Mouse (Mus musculus) hindbrain, embryonic 13.5 days (tissue): ENCODE results near the gene Fat3. TPM values are rescaled to one million over a fixed set of nuclear protein-coding genes. Genes with fewer than 3 reads are reported as not detected.

ENCODE experiments used
- ATAC-seq: fragments of 200-750 bp; cut with Nextera tagmentation; 2 replicates; pipeline ENCODE4 v1.8.0; 2017; ENCODE audit warnings: moderate TSS enrichment; ENCODE audit not compliant: low FRiP score
- H3K27ac ChIP-seq: fragments of 300-500 bp; sonication (generic); 2 replicates; pipeline ENCODE4 v1.5.1; 2015; ENCODE audit warnings: inconsistent platforms, mild to moderate bottlenecking, moderate library complexity
- H3K27me3 ChIP-seq: fragments of 300-500 bp; sonication (generic); 2 replicates; pipeline ENCODE4 v1.6.1; 2015; ENCODE audit warnings: mild to moderate bottlenecking, inconsistent platforms
- H3K36me3 ChIP-seq: fragments of 300-500 bp; sonication (generic); 2 replicates; pipeline ENCODE4 v1.6.1; 2015; ENCODE audit warnings: mild to moderate bottlenecking, inconsistent platforms
- H3K4me1 ChIP-seq: fragments of 300-500 bp; sonication (generic); replicated peaks from 2 replicates; pipeline ENCODE4 v1.6.1; 2015; ENCODE audit warnings: inconsistent platforms
- H3K4me2 ChIP-seq: fragments of 300-500 bp; sonication (generic); 2 replicates; pipeline ENCODE4 v1.6.1; 2015; ENCODE audit warnings: inconsistent platforms, mild to moderate bottlenecking, moderate library complexity
- H3K4me3 ChIP-seq: fragments of 300-500 bp; sonication (generic); 2 replicates; pipeline ENCODE4 v1.5.1; 2015; ENCODE audit warnings: mild to moderate bottlenecking, inconsistent platforms
- H3K9ac ChIP-seq: fragments of 300-500 bp; sonication (generic); 2 replicates; pipeline ENCODE4 v1.6.1; 2015; ENCODE audit warnings: mild to moderate bottlenecking, inconsistent platforms
- H3K9me3 ChIP-seq: fragments of 300-500 bp; sonication (generic); 2 replicates; pipeline ENCODE4 v1.6.1; 2016; ENCODE audit warnings: inconsistent platforms
- WGBS: fragments of 180-500 bp; shearing (Covaris S2); methylation state at CpG from one replicate; pipeline ENCODE4 v1.1.7; 2015; 5-methylcytosine and 5-hydroxymethylcytosine counted together
- polyA plus RNA-seq: library from polyadenylated mRNA; unstranded; fragments of >200 nt; fragmentation: Nextera tagmentation; extraction: Ambion mirVana; gene quantifications from 2 replicates; pipeline ENCODE4 v1.2.1, GENCODE M21; 2015

The Fat3 gene
- polyA plus RNA-seq, 1 experiment from 2014 or later, result 12.8 TPM

GRCm38 (mm10) chr9:15972201-15972600 is 528.9 kb downstream of the Fat3 start:
- H3K9ac ChIP-seq, result no peak overlapping the region
- no peak overlapping the region for H3K4me2 ChIP-seq
- no peak overlapping the region for H3K4me3 ChIP-seq
- H3K27ac ChIP-seq, result no peak overlapping the region
- no peaks in the 10 kb centered on the region for H3K9me3 ChIP-seq
- peaks cover 3% of the 10 kb centered on the region; the same call in 1 of the 2 replicates for H3K36me3 ChIP-seq
- H3K4me1 ChIP-seq, result peaks cover 2% of the 10 kb centered on the region
- ATAC-seq, result no peak
- no peaks in the 10 kb centered on the region for H3K27me3 ChIP-seq
- WGBS, result 82% methylated on average over 1 of the region's 1 CpGs

- ATAC-seq, result no peak
- no peaks in the 10 kb centered on the region for H3K27me3 ChIP-seq
- no peaks in the 10 kb centered on the region for H3K9me3 ChIP-seq
- no peak overlapping the region for H3K9ac ChIP-seq
- H3K4me1 ChIP-seq, result no peaks in the 10 kb centered on the region
- no peak overlapping the region for H3K4me3 ChIP-seq
- peaks cover 7% of the 10 kb centered on the region for H3K36me3 ChIP-seq
- H3K4me2 ChIP-seq, result no peak overlapping the region
- H3K27ac ChIP-seq, result no peak overlapping the region
Observed at GRCm38 (mm10) chr9:15971393-15971792, 529.7 kb downstream of the Fat3 start.

GRCm38 (mm10) chr9:15964198-15964597 is 536.9 kb downstream of the Fat3 start:
- no peak overlapping the region for H3K9ac ChIP-seq
- no peaks in the 10 kb centered on the region for H3K27me3 ChIP-seq
- no peaks in the 10 kb centered on the region for H3K9me3 ChIP-seq
- H3K36me3 ChIP-seq, result peaks cover 38% of the 10 kb centered on the region
- H3K27ac ChIP-seq, result peak overlapping the region; percentile 35; the same call in 1 of the 2 replicates
- no peak overlapping the region for H3K4me2 ChIP-seq
- H3K4me1 ChIP-seq, result no peaks in the 10 kb centered on the region
- no peak overlapping the region for H3K4me3 ChIP-seq
- WGBS, result 53% methylated on average over 3 of the region's 3 CpGs
- peak; percentile 65; the same call in 1 of the 2 replicates for ATAC-seq

GRCm38 (mm10) chr9:15962886-15963285 is 538.2 kb downstream of the Fat3 start:
- Histone ChIP-seq H3K36me3 (peaks cover 37% of the 10 kb centered on the region), H3K4me1 (no peaks in the 10 kb centered on the region), H3K27me3 (no peaks in the 10 kb centered on the region), H3K4me2 (no peak overlapping the region), H3K4me3 (no peak overlapping the region), H3K9me3 (no peaks in the 10 kb centered on the region), H3K9ac (no peak overlapping the region), H3K27ac (no peak overlapping the region)
- WGBS, result 92% methylated on average over 2 of the region's 2 CpGs
- ATAC-seq, result no peak

- H3K4me2 ChIP-seq, result no peak overlapping the region
- no peaks in the 10 kb centered on the region for H3K27me3 ChIP-seq
- peaks cover 24% of the 10 kb centered on the region for H3K36me3 ChIP-seq
- WGBS, result 50% methylated on average over 3 of the region's 3 CpGs
- peaks cover 18% of the 10 kb centered on the region for H3K4me1 ChIP-seq
- no peaks in the 10 kb centered on the region for H3K9me3 ChIP-seq
- ATAC-seq, result no peak
- H3K4me3 ChIP-seq, result no peak overlapping the region
- no peak overlapping the region for H3K9ac ChIP-seq
- H3K27ac ChIP-seq, result no peak overlapping the region
Observed at GRCm38 (mm10) chr9:15958224-15958787, 542.8 kb downstream of the Fat3 start.

GRCm38 (mm10) chr9:15957816-15958215 is 543.3 kb downstream of the Fat3 start:
- peaks cover 22% of the 10 kb centered on the region for H3K36me3 ChIP-seq
- no peak overlapping the region for H3K4me3 ChIP-seq
- no peaks in the 10 kb centered on the region for H3K27me3 ChIP-seq
- H3K4me2 ChIP-seq, result no peak overlapping the region
- no peaks in the 10 kb centered on the region for H3K9me3 ChIP-seq
- WGBS, result 49% methylated on average over 3 of the region's 3 CpGs
- no peak for ATAC-seq
- no peak overlapping the region for H3K9ac ChIP-seq
- peaks cover 18% of the 10 kb centered on the region for H3K4me1 ChIP-seq
- no peak overlapping the region for H3K27ac ChIP-seq

- Histone ChIP-seq H3K36me3 (peaks cover 9% of the 10 kb centered on the region), H3K4me2 (no peak overlapping the region), H3K9me3 (no peaks in the 10 kb centered on the region), H3K27me3 (no peaks in the 10 kb centered on the region), H3K4me3 (no peak overlapping the region), H3K4me1 (peaks cover 18% of the 10 kb centered on the region), H3K9ac (no peak overlapping the region), H3K27ac (no peak overlapping the region)
- WGBS, result 69% methylated on average over 5 of the region's 5 CpGs
- ATAC-seq, result peak; percentile 52; the same call in 1 of the 2 replicates
Observed at GRCm38 (mm10) chr9:15955147-15955782, 545.8 kb downstream of the Fat3 start.

GRCm38 (mm10) chr9:15954338-15954704 is 546.8 kb downstream of the Fat3 start:
- H3K4me1 ChIP-seq, result peaks cover 18% of the 10 kb centered on the region
- no peak for ATAC-seq
- H3K9ac ChIP-seq, result no peak overlapping the region
- no peak overlapping the region for H3K4me3 ChIP-seq
- no peaks in the 10 kb centered on the region for H3K9me3 ChIP-seq
- H3K27ac ChIP-seq, result no peak overlapping the region
- H3K27me3 ChIP-seq, result no peaks in the 10 kb centered on the region
- 86% methylated on average over 1 of the region's 1 CpGs for WGBS
- H3K36me3 ChIP-seq, result no peaks in the 10 kb centered on the region; the same call in 1 of the 2 replicates
- no peak overlapping the region for H3K4me2 ChIP-seq

GRCm38 (mm10) chr9:15953585-15954337 is 547.3 kb downstream of the Fat3 start:
- no peaks in the 10 kb centered on the region for H3K9me3 ChIP-seq
- H3K9ac ChIP-seq, result no peak overlapping the region
- H3K4me2 ChIP-seq, result no peak overlapping the region
- H3K36me3 ChIP-seq, result no peaks in the 10 kb centered on the region
- H3K27ac ChIP-seq, result no peak overlapping the region
- ATAC-seq, result no peak
- H3K4me1 ChIP-seq, result peaks cover 18% of the 10 kb centered on the region
- H3K4me3 ChIP-seq, result no peak overlapping the region
- 69% methylated on average over 6 of the region's 6 CpGs for WGBS
- no peaks in the 10 kb centered on the region for H3K27me3 ChIP-seq

- Histone ChIP-seq H3K27me3 (no peaks in the 10 kb centered on the region), H3K9me3 (no peaks in the 10 kb centered on the region), H3K27ac (no peak overlapping the region), H3K4me3 (no peak overlapping the region), H3K4me2 (no peak overlapping the region), H3K36me3 (peaks cover 7% of the 10 kb centered on the region), H3K9ac (no peak overlapping the region), H3K4me1 (peaks cover 8% of the 10 kb centered on the region; the same call in 1 of the 2 replicates)
- ATAC-seq, result no peak
- WGBS, result 87% methylated on average over 4 of the region's 4 CpGs
Observed at GRCm38 (mm10) chr9:15948086-15948485, 553.0 kb downstream of the Fat3 start.

GRCm38 (mm10) chr9:15944182-15944581 is 556.9 kb downstream of the Fat3 start:
- no peaks in the 10 kb centered on the region for H3K9me3 ChIP-seq
- H3K27me3 ChIP-seq, result no peaks in the 10 kb centered on the region
- no peak for ATAC-seq
- no peak overlapping the region for H3K27ac ChIP-seq
- peaks cover 7% of the 10 kb centered on the region for H3K36me3 ChIP-seq
- H3K4me2 ChIP-seq, result no peak overlapping the region
- no peak overlapping the region for H3K4me3 ChIP-seq
- 0 out of 2 replicates have a peak overlapping the region, but pooled peaks have one; percentile 3 for H3K9ac ChIP-seq
- WGBS, result 42% methylated on average over 3 of the region's 3 CpGs
- H3K4me1 ChIP-seq, result peaks cover 8% of the 10 kb centered on the region; the same call in 1 of the 2 replicates

GRCm38 (mm10) chr9:15943486-15944153 is 557.5 kb downstream of the Fat3 start:
- no peak for ATAC-seq
- Histone ChIP-seq H3K9me3 (no peaks in the 10 kb centered on the region), H3K9ac (no peak overlapping the region), H3K27ac (no peak overlapping the region), H3K4me1 (peaks cover 8% of the 10 kb centered on the region; the same call in 1 of the 2 replicates), H3K4me3 (no peak overlapping the region), H3K27me3 (no peaks in the 10 kb centered on the region), H3K4me2 (no peak overlapping the region), H3K36me3 (peaks cover 7% of the 10 kb centered on the region)
- WGBS, result 82% methylated on average over 3 of the region's 3 CpGs
